Mouse (Mus musculus) liver, embryonic 11.5 days (tissue): ENCODE results near the gene Optc. TPM values are rescaled to one million over a fixed set of nuclear protein-coding genes. Genes with fewer than 3 reads are reported as not detected.

Experiments used
- ATAC-seq: fragments of 200-750 bp; cut with Nextera tagmentation; replicated peaks from 2 replicates; pipeline ENCODE4 v1.8.0; 2017; ENCODE audit warnings: moderate number of reproducible peaks, mild to moderate bottlenecking, moderate TSS enrichment, moderate library complexity; ENCODE audit not compliant: low FRiP score
- DNase-seq: peaks from one replicate; pipeline ENCODE4 v3.0.0-alpha.2; 2017; ENCODE audit warnings: low spot score
- H3K27ac ChIP-seq: fragments of 300-500 bp; sonication (generic); 2 replicates; pipeline ENCODE4 v1.5.1; 2014; ENCODE audit warnings: mild to moderate bottlenecking, low read depth, low read length, control low read depth
- H3K27me3 ChIP-seq: fragments of 300-500 bp; sonication (generic); replicated peaks from 2 replicates; pipeline ENCODE4 v1.6.1; 2014; ENCODE audit warnings: low read length, mixed read lengths; ENCODE audit not compliant: control insufficient read depth, insufficient read depth
- H3K36me3 ChIP-seq: fragments of 300-500 bp; sonication (generic); 2 replicates; pipeline ENCODE4 v1.6.1; 2014; ENCODE audit warnings: mild to moderate bottlenecking, low read length, moderate library complexity, mixed read lengths; ENCODE audit not compliant: control insufficient read depth, insufficient read depth
- H3K4me1 ChIP-seq: fragments of 300-500 bp; sonication (generic); replicated peaks from 2 replicates; pipeline ENCODE4 v1.6.1; 2014; ENCODE audit warnings: low read length, mixed read lengths; ENCODE audit not compliant: control insufficient read depth, insufficient read depth
- H3K4me2 ChIP-seq: fragments of 300-500 bp; sonication (generic); 2 replicates; pipeline ENCODE4 v1.6.1; 2014; ENCODE audit warnings: mild to moderate bottlenecking, control low read depth, moderate library complexity
- H3K4me3 ChIP-seq: fragments of 300-500 bp; sonication (generic); 2 replicates; pipeline ENCODE4 v1.5.1; 2014; ENCODE audit warnings: low read depth, low read length, control low read depth
- H3K9ac ChIP-seq: fragments of 300-500 bp; sonication (generic); 2 replicates; pipeline ENCODE4 v1.6.1; 2014; ENCODE audit warnings: low read depth, low read length, control low read depth
- H3K9me3 ChIP-seq: fragments of 300-500 bp; sonication (generic); 2 replicates; pipeline ENCODE4 v1.6.1; 2016; ENCODE audit warnings: low read length, inconsistent platforms, mixed read lengths; ENCODE audit not compliant: control insufficient read depth
- WGBS: fragments of 180-500 bp; shearing (Covaris S2); extraction: QIAGEN DNeasy Blood & Tissue Kit; methylation state at CpG from one replicate; pipeline ENCODE4 v1.1.7; 2014; 5-methylcytosine and 5-hydroxymethylcytosine counted together
- polyA plus RNA-seq: library from polyadenylated mRNA; unstranded; fragments of >200 nt; fragmentation: Nextera tagmentation; extraction: Ambion mirVana; gene quantifications from 2 replicates; pipeline ENCODE4 v1.2.1, GENCODE M21; 2014

Optc gene
- polyA plus RNA-seq, 1 experiment from 2014 or later = 0.40 TPM

GRCm38 (mm10) chr1:133923071-133923470 is 15.3 kb upstream of the Optc start:
- WGBS = 84% methylated on average over 5 of the region's 5 CpGs
- no peak for DNase-seq

GRCm38 (mm10) chr1:133921304-133921751 is 13.5 kb upstream of the Optc start, which contains the start of gene Prelp:
TSS of gene Prelp (minus strand) at chr1:133921414.
- no peaks in the 10 kb centered on the region for H3K4me1 ChIP-seq

More at GRCm38 (mm10) chr1:133923071-133923470, 15.3 kb upstream of the Optc start:
- no peak overlapping the region for H3K27ac ChIP-seq
- H3K4me2 ChIP-seq = no peak overlapping the region
- H3K27me3 ChIP-seq = 0 out of 2 replicates have a peak, but pooled peaks cover 4% of the 10 kb centered on the region
- no peak overlapping the region for H3K4me3 ChIP-seq
- H3K9ac ChIP-seq = no peak overlapping the region
- H3K9me3 ChIP-seq = no peaks in the 10 kb centered on the region
- no peaks in the 10 kb centered on the region for H3K4me1 ChIP-seq
- H3K36me3 ChIP-seq = no peaks in the 10 kb centered on the region
- ATAC-seq = no peak

GRCm38 (mm10) chr1:133920876-133921275 is 13.1 kb upstream of the Optc start:
- WGBS = 56% methylated on average over 3 of the region's 3 CpGs
- ATAC-seq (no peak), DNase-seq (no peak)
- H3K9me3 ChIP-seq = no peaks in the 10 kb centered on the region
- H3K27ac ChIP-seq = no peak overlapping the region
- H3K4me3 ChIP-seq = no peak overlapping the region
- 0 out of 2 replicates have a peak, but pooled peaks cover 11% of the 10 kb centered on the region for H3K27me3 ChIP-seq
- H3K36me3 ChIP-seq = no peaks in the 10 kb centered on the region
- no peak overlapping the region for H3K4me2 ChIP-seq
- H3K4me1 ChIP-seq = no peaks in the 10 kb centered on the region
- no peak overlapping the region for H3K9ac ChIP-seq

More at GRCm38 (mm10) chr1:133921304-133921751, 13.5 kb upstream of the Optc start, which contains the start of gene Prelp:
- Histone ChIP-seq H3K9ac (no peak within 1 kb of the TSS), H3K9me3 (no peaks in the 10 kb centered on the region), H3K36me3 (no peaks in the 10 kb centered on the region), H3K4me2 (no peak within 1 kb of the TSS), H3K27me3 (0 out of 2 replicates have a peak, but pooled peaks cover 10% of the 10 kb centered on the region), H3K4me3 (no peak within 1 kb of the TSS), H3K27ac (no peak within 1 kb of the TSS)
- no peak for DNase-seq
- WGBS = 49% methylated on average over 8 of the region's 8 CpGs
- ATAC-seq = no peak

- Histone ChIP-seq H3K4me2 (no peak overlapping the region), H3K4me1 (no peaks in the 10 kb centered on the region), H3K9ac (no peak overlapping the region), H3K27ac (no peak overlapping the region), H3K9me3 (no peaks in the 10 kb centered on the region), H3K4me3 (no peak overlapping the region), H3K36me3 (no peaks in the 10 kb centered on the region), H3K27me3 (0 out of 2 replicates have a peak, but pooled peaks cover 11% of the 10 kb centered on the region)
- DNase-seq (no peak), ATAC-seq (no peak)
- 57% methylated on average over 3 of the region's 3 CpGs for WGBS
Observed at GRCm38 (mm10) chr1:133920401-133920800, 12.6 kb upstream of the Optc start.

- H3K27me3 ChIP-seq = 0 out of 2 replicates have a peak, but pooled peaks cover 11% of the 10 kb centered on the region
- no peak overlapping the region for H3K4me3 ChIP-seq
- no peaks in the 10 kb centered on the region for H3K36me3 ChIP-seq
- H3K9me3 ChIP-seq = no peaks in the 10 kb centered on the region
- no peak overlapping the region for H3K4me2 ChIP-seq
- ATAC-seq (no peak), DNase-seq (no peak)
- no peaks in the 10 kb centered on the region for H3K4me1 ChIP-seq
- no peak overlapping the region for H3K27ac ChIP-seq
- H3K9ac ChIP-seq = no peak overlapping the region
- 52% methylated on average over 6 of the region's 6 CpGs for whole genome bisulfite sequencing
Observed at GRCm38 (mm10) chr1:133918088-133918470, 10.3 kb upstream of the Optc start.

- DNase-seq (no peak), ATAC-seq (no peak)
- H3K4me3 ChIP-seq = no peak overlapping the region
- WGBS = 38% methylated on average over 11 of the region's 11 CpGs
- no peak overlapping the region for H3K27ac ChIP-seq
- H3K9me3 ChIP-seq = no peaks in the 10 kb centered on the region
- no peaks in the 10 kb centered on the region for H3K4me1 ChIP-seq
- 0 out of 2 replicates have a peak, but pooled peaks cover 11% of the 10 kb centered on the region for H3K27me3 ChIP-seq
- H3K9ac ChIP-seq = no peak overlapping the region
- H3K4me2 ChIP-seq = no peak overlapping the region
- no peaks in the 10 kb centered on the region for H3K36me3 ChIP-seq
Observed at GRCm38 (mm10) chr1:133917456-133918087, 9.8 kb upstream of the Optc start.

GRCm38 (mm10) chr1:133915723-133916355 is 8.0 kb upstream of the Optc start:
- no peak for ATAC-seq
- WGBS = 62% methylated on average over 8 of the region's 8 CpGs
- peaks cover 13% of the 10 kb centered on the region for H3K27me3 ChIP-seq

GRCm38 (mm10) chr1:133915115-133915514 is 7.3 kb upstream of the Optc start:
- H3K9ac ChIP-seq = no peak overlapping the region
- no peaks in the 10 kb centered on the region for H3K4me1 ChIP-seq
- no peak overlapping the region for H3K4me2 ChIP-seq
- H3K27me3 ChIP-seq = peaks cover 19% of the 10 kb centered on the region
- no peak overlapping the region for H3K27ac ChIP-seq
- no peak for ATAC-seq
- H3K4me3 ChIP-seq = no peak overlapping the region
- H3K9me3 ChIP-seq = no peaks in the 10 kb centered on the region
- WGBS = 80% methylated on average over 13 of the region's 13 CpGs
- DNase-seq = no peak
- no peaks in the 10 kb centered on the region for H3K36me3 ChIP-seq

More at GRCm38 (mm10) chr1:133915723-133916355, 8.0 kb upstream of the Optc start:
- no peak for DNase-seq
- Histone ChIP-seq H3K4me2 (no peak overlapping the region), H3K27ac (no peak overlapping the region), H3K4me1 (no peaks in the 10 kb centered on the region), H3K9ac (no peak overlapping the region), H3K36me3 (no peaks in the 10 kb centered on the region), H3K4me3 (no peak overlapping the region), H3K9me3 (no peaks in the 10 kb centered on the region)
